Mouse (Mus musculus) adrenal gland, adult 18-20 months (tissue): ENCODE measurements around the gene Cldn24. TPM values are rescaled to one million over a fixed set of nuclear protein-coding genes. Genes with fewer than 3 reads are reported as not detected.
"Not testable (repeated sequence)": the region's sequence is repeated elsewhere in the genome, so short reads cannot be mapped to it uniquely, and the experiment has no call there.

ENCODE experiments used
- DNase-seq, 2 experiments: peaks; one replicate each; pipeline ENCODE4 v3.0.0; 2021 to 2022; ENCODE audit warnings: low spot score in 2 of 2
- long read RNA-seq, 2 experiments: library from polyadenylated mRNA; stranded (forward); transcript quantifications; one replicate each; pipeline ENCODE4 v2.0.0; 2021
- total RNA-seq, 2 experiments: library from RNA; stranded (reverse); gene quantifications; 1 replicate in 1 of 2; 2 replicates in 1 of 2; pipeline ENCODE4 v1.2.3; 2021

The Cldn24 gene
- total RNA-seq, result not detected
- long read RNA-seq, experiment 1, result 0 reads
- long read RNA-seq, experiment 2, result 0 reads

- no peak for DNase-seq
These were observed at the start of gene Cldn24 for GRCm38 (mm10) chr8:47821843-47822242. Gene Cldn24, plus strand, starts transcription at chr8:47822143.

- no peak for DNase-seq
These were observed 49.0 kb upstream of the Cldn24 start for GRCm38 (mm10) chr8:47772986-47773385.

- no peak for DNase-seq
These were observed 44.5 kb upstream of the Cldn24 start for GRCm38 (mm10) chr8:47777415-47777814.

GRCm38 (mm10) chr8:47779589-47779988 is 42.4 kb upstream of the Cldn24 start:
- DNase-seq, result no peak

GRCm38 (mm10) chr8:47781881-47782280 is 40.1 kb upstream of the Cldn24 start:
- no peak for DNase-seq

DNA sequence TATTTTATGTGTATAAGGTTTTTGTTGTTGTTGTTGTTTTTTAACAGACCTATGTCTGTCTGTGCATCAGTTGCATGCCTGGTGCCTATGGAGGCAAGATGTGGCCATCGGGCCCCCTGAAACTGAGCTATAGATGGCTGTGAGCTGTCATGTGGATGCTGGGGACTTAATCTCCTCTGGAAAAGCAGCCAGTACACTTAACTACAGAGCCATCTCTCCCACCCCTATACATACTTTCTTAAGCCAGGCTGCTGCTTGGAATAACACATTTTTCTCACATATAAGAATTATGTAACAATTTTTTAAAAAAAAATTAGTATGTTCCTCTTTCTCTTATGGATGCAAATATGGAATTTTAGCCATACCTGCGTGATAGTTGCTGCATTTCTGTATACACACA is 38.4 kb upstream of the Cldn24 start:
- DNase-seq, result no peak

- no peak for DNase-seq
These were observed 38.0 kb upstream of the Cldn24 start for GRCm38 (mm10) chr8:47783944-47784343.

GRCm38 (mm10) chr8:47784436-47784835 is 37.5 kb upstream of the Cldn24 start:
- DNase-seq, result no peak

- peak in 1 of 2 experiments; percentile 15 for DNase-seq
These were observed 35.6 kb upstream of the Cldn24 start for GRCm38 (mm10) chr8:47786323-47786722.

GRCm38 (mm10) chr8:47787705-47788104 is 34.2 kb upstream of the Cldn24 start:
- peak in 1 of 2 experiments; percentile 38 for DNase-seq

GRCm38 (mm10) chr8:47791986-47792385 is 30.0 kb upstream of the Cldn24 start:
- DNase-seq, result no peak

GRCm38 (mm10) chr8:47799438-47799837 is 22.5 kb upstream of the Cldn24 start:
- no peak for DNase-seq

- DNase-seq, result no peak
These were observed 19.6 kb upstream of the Cldn24 start for GRCm38 (mm10) chr8:47802349-47802748.

GRCm38 (mm10) chr8:47804262-47804661 is 17.7 kb upstream of the Cldn24 start:
- DNase-seq, result no peak

DNA sequence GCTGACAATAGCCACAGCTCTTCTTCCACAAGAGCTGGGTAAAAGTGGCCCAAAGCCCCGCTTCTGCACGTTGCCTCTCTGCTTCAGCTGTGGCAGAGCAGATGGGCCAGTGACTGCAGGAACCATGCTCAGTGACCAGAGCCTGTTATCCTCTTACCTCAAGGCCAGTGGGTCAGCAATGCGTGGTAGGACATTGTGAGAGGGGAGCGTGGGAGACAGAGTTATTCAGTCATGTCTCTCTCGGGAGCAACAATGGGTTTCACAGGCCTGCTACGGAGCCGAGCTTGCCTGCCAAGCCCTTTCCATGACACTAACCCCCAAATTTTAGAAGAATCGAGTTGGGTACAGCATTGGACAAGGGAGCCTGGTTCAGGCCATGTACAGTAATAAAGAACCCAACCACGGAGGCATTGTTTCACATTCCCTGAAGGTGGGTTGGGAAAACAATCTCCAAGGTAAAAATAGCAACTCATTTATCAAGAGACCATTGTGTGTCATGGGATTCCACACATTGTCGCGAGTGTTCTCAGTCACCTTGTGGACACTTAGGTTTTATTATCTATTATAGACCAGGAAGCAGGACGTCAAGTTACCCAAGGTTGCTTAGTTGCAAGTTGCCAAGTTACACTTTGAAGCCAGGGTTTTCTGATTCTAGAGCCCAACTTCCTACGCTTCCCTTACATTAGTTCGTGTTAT is 11.8 kb upstream of the Cldn24 start:
- no peak for DNase-seq

DNA sequence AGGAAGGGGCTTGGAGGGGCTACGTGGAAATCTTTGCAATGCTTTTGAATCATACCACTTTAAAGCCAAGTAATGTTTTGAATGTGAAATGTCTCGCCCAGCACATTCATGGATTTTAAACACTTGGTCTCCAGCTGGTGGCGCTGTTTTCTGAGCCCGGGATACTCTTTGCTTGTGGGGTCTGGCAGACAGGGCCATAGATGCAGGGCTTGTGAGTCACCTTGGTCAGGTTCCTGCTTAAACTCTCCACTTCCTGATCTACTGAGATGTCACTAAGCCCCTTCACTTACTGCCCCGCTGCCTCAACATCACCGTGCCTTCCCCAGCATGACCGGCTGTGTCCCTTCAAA is 11.3 kb upstream of the Cldn24 start:
- no peak for DNase-seq

- DNase-seq, result no peak
These were observed 10.7 kb upstream of the Cldn24 start for GRCm38 (mm10) chr8:47811221-47811620.

- DNase-seq, result no peak
These were observed 2.9 kb upstream of the Cldn24 start for GRCm38 (mm10) chr8:47819034-47819433.

- no peak for DNase-seq
These were observed 800 bp upstream of the Cldn24 start for GRCm38 (mm10) chr8:47820914-47821772.

GRCm38 (mm10) chr8:47822541-47822940 is 598 bp downstream of the Cldn24 start:
- not testable (repeated sequence) for DNase-seq

DNA sequence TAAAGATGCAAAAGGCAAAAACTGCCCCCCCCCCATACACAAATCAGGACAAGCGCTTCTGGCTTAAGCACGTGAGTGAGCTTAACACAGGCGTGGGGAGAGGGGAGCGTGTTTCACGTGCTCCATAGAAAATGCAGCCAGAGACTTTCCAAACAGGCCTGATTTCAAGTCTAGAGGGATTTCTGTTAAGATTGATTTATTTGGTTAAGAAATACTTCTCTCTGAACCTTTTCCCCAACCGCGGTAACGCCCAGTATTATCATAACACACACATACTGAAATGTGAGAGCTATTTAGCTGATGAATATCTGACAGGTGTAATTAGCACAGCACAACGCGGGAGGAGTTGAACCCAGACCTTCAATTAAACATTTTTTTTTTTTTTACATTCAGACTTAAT is 1.8 kb downstream of the Cldn24 start:
- no peak for DNase-seq

DNA sequence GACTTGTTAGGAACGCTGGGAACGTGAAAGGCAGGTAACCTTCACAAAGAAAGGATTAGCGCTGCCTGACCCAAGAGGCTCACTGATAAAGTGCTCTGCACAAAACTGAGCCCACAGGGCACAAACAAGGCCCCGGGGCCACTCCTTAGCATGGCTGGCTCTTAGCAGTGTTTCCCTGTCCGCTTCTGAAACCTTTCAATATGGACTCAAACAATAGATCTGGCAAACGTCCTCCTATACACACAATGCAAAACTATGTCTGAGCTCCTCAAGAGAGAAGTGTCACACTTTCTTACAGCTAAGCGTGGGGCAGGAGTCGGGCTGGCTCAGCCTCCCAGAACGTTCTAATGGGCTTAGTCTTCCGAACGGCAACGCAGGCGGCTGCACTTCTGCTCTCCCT is 2.2 kb downstream of the Cldn24 start, which contains the start of gene Cldn22:
Gene Cldn22 (plus strand): TSS at position 301 of the 400 bp plus-strand sequence.
- DNase-seq, result no peak
